23 mouse cellular contexts compared by ENCODE assay signal in the genomic region with DNA sequence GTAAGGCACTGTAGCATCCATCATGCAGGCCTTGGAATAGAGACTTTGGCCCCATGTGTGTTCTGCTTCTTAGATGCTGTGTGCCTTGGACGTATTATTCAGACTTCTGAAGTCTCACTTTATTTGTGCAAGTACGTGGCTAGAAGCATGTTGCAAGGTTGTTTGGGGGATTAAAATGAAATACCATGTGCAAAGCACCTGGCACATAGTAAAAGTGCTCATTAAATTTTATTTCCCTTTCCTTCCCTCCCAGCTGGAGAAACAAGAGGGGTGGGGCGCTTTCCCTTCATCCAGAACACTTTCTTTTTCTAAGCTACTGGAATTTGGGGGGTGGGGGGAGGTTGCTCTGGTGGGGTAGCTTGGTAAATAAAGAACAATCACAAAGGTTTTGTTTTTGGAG.
A peak's percentile ranks its signal among the peaks of the same experiment; 100 is the strongest.
DNase-seq lines count a peak whose midpoint lies in the region; ATAC-seq and TF ChIP-seq lines count a peak whose summit lies in the region.
"Had no signal": no experiment of that assay in that cellular context is flagged by ENCODE, and none has a peak within 500 bp of the region (broad histone marks: within the 10 kb centered on the region; RNA-seq: fewer than 3 reads in every experiment).

No protein-coding gene starts in this region.

- H3K9me3 ChIP-seq in limb, embryonic 12.5 days, result no peaks in the 10 kb centered on the region
- H3K9me3 ChIP-seq in limb, embryonic 14.5 days (ENCODE audit: control insufficient read depth, low read length), result no peaks in the 10 kb centered on the region
- no peaks in the 10 kb centered on the region for H3K9me3 ChIP-seq in hindbrain, embryonic 10.5 days
- no peaks in the 10 kb centered on the region for H3K9me3 ChIP-seq in liver, embryonic 12.5 days (replicated peaks)
- H3K9me3 ChIP-seq: embryonic facial prominence, embryonic 13.5 days; embryonic facial prominence, embryonic 15.5 days; forebrain, embryonic 10.5 days; forebrain, embryonic 12.5 days had no signal

- H3K36me3 ChIP-seq in limb, embryonic 12.5 days, result no peaks in the 10 kb centered on the region
- no peaks in the 10 kb centered on the region for H3K36me3 ChIP-seq in limb, embryonic 14.5 days (ENCODE audit: control insufficient read depth, insufficient read depth, low read length)
- H3K36me3 ChIP-seq in hindbrain, embryonic 10.5 days, result no peaks in the 10 kb centered on the region
- no peaks in the 10 kb centered on the region for H3K36me3 ChIP-seq in liver, embryonic 12.5 days
- H3K36me3 ChIP-seq: embryonic facial prominence, embryonic 13.5 days; embryonic facial prominence, embryonic 15.5 days; forebrain, embryonic 10.5 days; forebrain, embryonic 12.5 days had no signal

- H3K27ac ChIP-seq in limb, embryonic 12.5 days, result no peak overlapping the region
- H3K27ac ChIP-seq in limb, embryonic 14.5 days (replicated peaks; ENCODE audit: low read depth, low read length), result no peak overlapping the region
- H3K27ac ChIP-seq in hindbrain, embryonic 10.5 days, result no peak overlapping the region
- H3K27ac ChIP-seq in liver, embryonic 12.5 days, result no peak overlapping the region
- H3K27ac ChIP-seq: embryonic facial prominence, embryonic 13.5 days; embryonic facial prominence, embryonic 15.5 days; forebrain, embryonic 10.5 days; forebrain, embryonic 12.5 days had no signal

- no peak overlapping the region for H3K4me3 ChIP-seq in limb, embryonic 12.5 days (replicated peaks)
- no peak overlapping the region for H3K4me3 ChIP-seq in limb, embryonic 14.5 days (replicated peaks; ENCODE audit: low read length)
- no peak overlapping the region for H3K4me3 ChIP-seq in hindbrain, embryonic 10.5 days
- H3K4me3 ChIP-seq in liver, embryonic 12.5 days, result no peak overlapping the region
- H3K4me3 ChIP-seq: embryonic facial prominence, embryonic 13.5 days; embryonic facial prominence, embryonic 15.5 days; erythroblast, embryonic 14.5 days; forebrain, embryonic 10.5 days; forebrain, embryonic 12.5 days had no signal

- H3K27me3 ChIP-seq in limb, embryonic 12.5 days, result peaks cover 37% of the 10 kb centered on the region
- no peaks in the 10 kb centered on the region for H3K27me3 ChIP-seq in limb, embryonic 14.5 days (ENCODE audit: control insufficient read depth, insufficient read depth, low read length)
- H3K27me3 ChIP-seq in hindbrain, embryonic 10.5 days (ENCODE audit: insufficient read depth, poor library complexity, severe bottlenecking), result no peaks in the 10 kb centered on the region
- H3K27me3 ChIP-seq in liver, embryonic 12.5 days (replicated peaks), result no peaks in the 10 kb centered on the region
- H3K27me3 ChIP-seq: embryonic facial prominence, embryonic 13.5 days; embryonic facial prominence, embryonic 15.5 days; forebrain, embryonic 12.5 days had no signal

- H3K4me1 ChIP-seq in limb, embryonic 12.5 days (replicated peaks), result peaks cover 68% of the 10 kb centered on the region
- H3K4me1 ChIP-seq in limb, embryonic 14.5 days (ENCODE audit: control insufficient read depth, insufficient read depth, low read length), result peaks cover 34% of the 10 kb centered on the region
- H3K4me1 ChIP-seq in hindbrain, embryonic 10.5 days (replicated peaks), result peaks cover 73% of the 10 kb centered on the region
- H3K4me1 ChIP-seq in liver, embryonic 12.5 days, result peaks cover 17% of the 10 kb centered on the region

- H3K9ac ChIP-seq in limb, embryonic 12.5 days (replicated peaks), result no peak overlapping the region
- H3K9ac ChIP-seq in limb, embryonic 14.5 days (ENCODE audit: low read depth, low read length, severe bottlenecking), result no peak overlapping the region
- H3K9ac ChIP-seq in liver, embryonic 12.5 days, result no peak overlapping the region
- H3K9ac ChIP-seq: embryonic facial prominence, embryonic 13.5 days; embryonic facial prominence, embryonic 15.5 days; forebrain, embryonic 12.5 days had no signal

- ATAC-seq in limb, embryonic 12.5 days (ENCODE audit: insufficient number of reproducible peaks, insufficient read depth, low FRiP score, low TSS enrichment, low read depth), result peak; percentile 47; the same call in 1 of the 2 replicates
- peak; percentile 31; the same call in 1 of the 2 replicates for ATAC-seq in limb, embryonic 14.5 days (ENCODE audit: low FRiP score, low read depth)
- no peak for ATAC-seq in liver, embryonic 12.5 days
- ATAC-seq: forebrain, embryonic 14.5 days had no signal

- DNase-seq in forelimb bud, embryonic 11.5 days (ENCODE audit: low read depth, low spot score), result peak; percentile 87
- DNase-seq in hindlimb bud, embryonic 11.5 days (ENCODE audit: extremely low spot score, low read depth, low spot score), result peak; percentile 78
- DNase-seq in limb, embryonic 14.5 days (ENCODE audit: low spot score), result peak; percentile 22
- no peak for DNase-seq in hindbrain, embryonic 10.5 days (ENCODE audit: low spot score)
- DNase-seq in left cerebral cortex, postnatal 36 days (ENCODE audit: low spot score in 2 of 2), result no peak
- DNase-seq: adrenal gland, adult 2 months; adrenal gland, postnatal 10 days; adrenal gland, postnatal 25 days; cerebellum, adult 11 months; cerebellum, adult 18-20 months; cerebellum, adult 8-10 months; cerebellum, adult 9-11 months; cerebellum, postnatal 14 days; cerebellum, postnatal 36 days; embryo, embryonic 11 days had no signal

- no peak for TF ChIP-seq POLR2A in limb, embryonic 14.5 days (IDR thresholded peaks at IDR 0.05; ENCODE audit: borderline replicate concordance, extremely low read depth, insufficient read depth, insufficient read length)

- intact Hi-C loops in left cerebral cortex, postnatal 36 days (cut with DNase I), result no loop called here

- 13% methylated on average over 3 of the region's 3 CpGs for WGBS in limb, embryonic 12.5 days
- 17% methylated on average over 3 of the region's 3 CpGs for WGBS in limb, embryonic 14.5 days
- WGBS in hindbrain, embryonic 10.5 days, result 86% methylated on average over 3 of the region's 3 CpGs
- 80% methylated on average over 3 of the region's 3 CpGs for WGBS in liver, embryonic 12.5 days (ENCODE audit: insufficient replicate concordance)

- H3K4me2 ChIP-seq in limb, embryonic 12.5 days, result 0 out of 2 replicates have a peak overlapping the region, but pooled peaks have one; percentile 21
- H3K4me2 ChIP-seq in limb, embryonic 14.5 days (replicated peaks; ENCODE audit: low read depth, low read length, severe bottlenecking), result no peak overlapping the region
- H3K4me2 ChIP-seq in liver, embryonic 12.5 days, result no peak overlapping the region
- H3K4me2 ChIP-seq: embryonic facial prominence, embryonic 13.5 days; embryonic facial prominence, embryonic 15.5 days; forebrain, embryonic 12.5 days had no signal

Comparison
In these comparisons a context has a peak if more than half of its experiments do, and no peak if none do; other contexts are left out.
1. DNase-seq: peak in forelimb bud, embryonic 11.5 days (single experiment), hindlimb bud, embryonic 11.5 days (single experiment) and limb, embryonic 14.5 days (single experiment); none in hindbrain, embryonic 10.5 days (single experiment) and left cerebral cortex, postnatal 36 days (0 of 2).